Mouse (Mus musculus): Measurements from ENCODE around the gene Col23a1. TPM values are rescaled to one million over a fixed set of nuclear protein-coding genes. Genes with fewer than 3 reads are reported as not detected.

Gene Col23a1
- total and polyA plus RNA-seq, 2 experiments from 2014 or later, result 3.2 to 12.6 TPM

DNA sequence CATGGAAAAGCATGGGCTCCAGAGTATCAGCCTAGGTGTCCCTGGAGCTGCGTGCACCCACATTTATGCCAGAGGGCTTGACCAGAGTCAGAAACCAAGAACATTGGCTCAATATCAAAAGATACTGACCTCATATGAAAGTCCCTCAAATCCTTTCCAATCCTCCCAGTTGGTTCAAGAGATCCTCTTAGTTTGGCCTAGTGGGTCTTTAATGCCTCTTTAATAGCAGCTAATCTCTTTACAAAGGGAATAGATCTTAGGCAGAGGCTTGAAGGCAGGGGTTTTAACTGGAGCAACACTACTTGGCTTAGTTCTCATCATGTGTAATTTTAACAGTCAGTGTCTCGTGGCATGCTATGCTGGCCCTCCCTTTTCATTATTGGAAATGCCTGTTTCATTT, 184.0 kb downstream of the Col23a1 start:
- H3K27ac ChIP-seq (ENCODE audit: low read depth, low read length), result no peak overlapping the region
- H3K36me3 ChIP-seq (ENCODE audit: insufficient read depth), result no peaks in the 10 kb centered on the region; the same call in 1 of the 2 replicates
- WGBS, result 74% methylated on average over 2 of the region's 2 CpGs
- H3K9ac ChIP-seq, result no peak overlapping the region
- H3K4me2 ChIP-seq (ENCODE audit: low read depth), result no peak overlapping the region
- H3K27me3 ChIP-seq (ENCODE audit: insufficient read depth, low read length), result no peaks in the 10 kb centered on the region
- no peaks in the 10 kb centered on the region for H3K4me1 ChIP-seq (ENCODE audit: insufficient read depth)
- DNase-seq (no peak), ATAC-seq (no peak)
- no peak for TF ChIP-seq CTCF (IDR thresholded peaks at IDR 0.05; ENCODE audit: low read depth)
- no peaks in the 10 kb centered on the region for H3K9me3 ChIP-seq (ENCODE audit: low read length)
- no peak overlapping the region for H3K4me3 ChIP-seq (ENCODE audit: low read depth, low read length)

DNA sequence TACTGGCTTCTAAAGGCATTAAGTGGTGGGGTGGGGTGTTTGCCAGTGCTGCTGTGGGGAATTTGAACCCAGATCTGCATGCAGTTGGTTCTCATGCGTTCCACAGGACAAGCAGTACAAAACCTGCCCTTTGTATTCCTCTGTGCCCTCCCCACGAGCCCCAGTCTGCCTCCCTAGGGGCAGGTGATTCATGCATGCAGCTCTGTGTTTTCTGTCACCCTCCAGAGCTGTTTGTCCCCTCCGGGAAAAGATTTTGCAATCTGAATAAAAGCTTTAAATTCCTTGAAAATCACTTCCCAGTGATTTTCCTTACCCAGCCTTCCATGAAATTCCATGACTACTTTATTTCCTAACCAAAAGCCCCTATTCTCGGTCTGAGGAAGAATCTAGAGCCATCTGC, 186.8 kb downstream of the Col23a1 start:
- Histone ChIP-seq H3K27ac (ENCODE audit: low read depth, low read length) (no peak overlapping the region), H3K36me3 (ENCODE audit: insufficient read depth) (no peaks in the 10 kb centered on the region; the same call in 1 of the 2 replicates), H3K4me1 (ENCODE audit: insufficient read depth) (no peaks in the 10 kb centered on the region), H3K4me2 (ENCODE audit: low read depth) (no peak overlapping the region), H3K9ac (no peak overlapping the region), H3K4me3 (ENCODE audit: low read depth, low read length) (no peak overlapping the region), H3K27me3 (ENCODE audit: insufficient read depth, low read length) (no peaks in the 10 kb centered on the region), H3K9me3 (ENCODE audit: low read length) (no peaks in the 10 kb centered on the region)
- WGBS, result 51% methylated on average over 4 of the region's 4 CpGs
- no peak for TF ChIP-seq CTCF (IDR thresholded peaks at IDR 0.05; ENCODE audit: low read depth)
- DNase-seq (no peak), ATAC-seq (no peak)

DNA sequence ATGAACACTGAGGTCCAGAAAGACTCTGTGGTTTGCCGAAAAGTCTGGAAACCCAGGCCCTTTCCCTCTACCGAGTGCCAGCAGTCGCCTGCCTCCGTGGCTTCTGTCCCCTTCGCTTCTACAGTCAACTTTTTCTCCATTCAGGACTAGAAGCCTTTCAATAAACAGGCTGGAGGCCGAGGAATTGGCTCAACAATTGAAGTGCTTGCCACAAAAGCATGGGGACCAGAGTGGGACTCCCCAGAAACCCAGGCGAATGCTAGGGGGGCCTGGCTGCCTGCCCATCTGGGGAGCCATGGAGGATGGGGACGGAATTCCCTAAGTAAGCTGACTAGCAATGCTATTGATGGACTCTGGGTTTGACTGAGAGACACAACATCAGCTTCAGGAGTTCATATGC, 187.9 kb downstream of the Col23a1 start:
- no peak for DNase-seq
- H3K4me1 ChIP-seq (ENCODE audit: insufficient read depth), result no peaks in the 10 kb centered on the region
- no peaks in the 10 kb centered on the region for H3K9me3 ChIP-seq (ENCODE audit: low read length)
- no peak overlapping the region for H3K4me2 ChIP-seq (ENCODE audit: low read depth)
- ATAC-seq, result no peak
- no peak overlapping the region for H3K9ac ChIP-seq
- no peak overlapping the region for H3K27ac ChIP-seq (ENCODE audit: low read depth, low read length)
- no peak for TF ChIP-seq CTCF (IDR thresholded peaks at IDR 0.05; ENCODE audit: low read depth)
- no peaks in the 10 kb centered on the region for H3K27me3 ChIP-seq (ENCODE audit: insufficient read depth, low read length)
- WGBS, result 44% methylated on average over 8 of the region's 8 CpGs
- no peaks in the 10 kb centered on the region; the same call in 1 of the 2 replicates for H3K36me3 ChIP-seq (ENCODE audit: insufficient read depth)
- H3K4me3 ChIP-seq (ENCODE audit: low read depth, low read length), result no peak overlapping the region

DNA sequence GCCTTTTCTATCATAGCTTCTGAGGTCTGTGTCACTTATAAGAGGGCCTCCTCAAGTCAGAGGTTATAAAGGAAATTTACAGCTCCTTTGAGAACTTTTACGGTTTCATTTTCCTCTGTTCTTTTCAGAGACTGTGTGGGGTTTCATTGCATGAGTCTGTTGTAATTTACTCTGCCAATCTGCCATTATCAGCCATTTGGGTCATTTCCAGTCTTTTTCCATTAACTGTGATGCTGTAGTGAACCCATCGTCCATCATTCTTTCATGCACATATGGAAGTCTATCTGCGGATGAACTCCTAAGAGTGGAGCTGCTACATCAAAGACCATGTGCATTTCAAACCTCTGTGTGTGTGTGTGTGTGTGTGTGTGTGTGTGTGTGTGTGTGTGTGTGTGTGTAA, 192.5 kb downstream of the Col23a1 start:
- ATAC-seq (no peak), DNase-seq (no peak)
- 67% methylated on average over 3 of the region's 3 CpGs for WGBS
- H3K4me3 ChIP-seq (ENCODE audit: low read depth, low read length), result no peak overlapping the region
- no peak overlapping the region for H3K27ac ChIP-seq (ENCODE audit: low read depth, low read length)
- H3K9me3 ChIP-seq (ENCODE audit: low read length), result no peaks in the 10 kb centered on the region
- TF ChIP-seq CTCF (IDR thresholded peaks at IDR 0.05; ENCODE audit: low read depth), result no peak
- H3K36me3 ChIP-seq (ENCODE audit: insufficient read depth), result no peaks in the 10 kb centered on the region
- H3K4me2 ChIP-seq (ENCODE audit: low read depth), result no peak overlapping the region
- no peaks in the 10 kb centered on the region for H3K27me3 ChIP-seq (ENCODE audit: insufficient read depth, low read length)
- H3K4me1 ChIP-seq (ENCODE audit: insufficient read depth), result no peaks in the 10 kb centered on the region
- no peak overlapping the region for H3K9ac ChIP-seq

DNA sequence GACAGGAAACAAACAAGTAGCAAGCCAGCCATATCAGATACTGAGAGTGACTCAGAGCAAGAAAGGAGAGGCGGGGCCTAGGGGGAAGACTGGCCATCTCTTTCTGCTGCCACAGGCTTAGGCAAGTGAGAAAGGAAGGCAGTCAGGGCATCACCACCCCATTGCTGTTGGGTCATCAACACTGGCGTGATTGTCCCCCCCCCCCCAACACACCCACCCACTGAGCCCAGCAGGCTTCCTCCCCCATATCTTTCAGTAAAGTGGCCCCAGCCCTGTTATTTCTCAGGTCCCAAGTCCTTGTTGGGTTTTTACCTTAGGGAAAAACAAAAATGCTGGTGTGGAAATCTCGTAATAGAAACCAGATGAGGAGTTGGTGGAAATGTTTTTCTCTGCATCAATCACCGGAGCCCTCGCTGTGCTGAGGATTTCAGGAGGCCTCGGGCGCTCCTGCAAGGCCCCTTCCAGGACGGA, 195.4 kb downstream of the Col23a1 start:
- DNase-seq (no peak), ATAC-seq (no peak)
- Histone ChIP-seq H3K36me3 (ENCODE audit: insufficient read depth) (no peaks in the 10 kb centered on the region), H3K27ac (ENCODE audit: low read depth, low read length) (no peak overlapping the region), H3K4me3 (ENCODE audit: low read depth, low read length) (no peak overlapping the region), H3K4me2 (ENCODE audit: low read depth) (no peak overlapping the region), H3K27me3 (ENCODE audit: insufficient read depth, low read length) (no peaks in the 10 kb centered on the region), H3K4me1 (ENCODE audit: insufficient read depth) (no peaks in the 10 kb centered on the region), H3K9ac (no peak overlapping the region), H3K9me3 (ENCODE audit: low read length) (no peaks in the 10 kb centered on the region)
- WGBS, result 84% methylated on average over 8 of the region's 8 CpGs
- no peak for TF ChIP-seq CTCF (IDR thresholded peaks at IDR 0.05; ENCODE audit: low read depth)

DNA sequence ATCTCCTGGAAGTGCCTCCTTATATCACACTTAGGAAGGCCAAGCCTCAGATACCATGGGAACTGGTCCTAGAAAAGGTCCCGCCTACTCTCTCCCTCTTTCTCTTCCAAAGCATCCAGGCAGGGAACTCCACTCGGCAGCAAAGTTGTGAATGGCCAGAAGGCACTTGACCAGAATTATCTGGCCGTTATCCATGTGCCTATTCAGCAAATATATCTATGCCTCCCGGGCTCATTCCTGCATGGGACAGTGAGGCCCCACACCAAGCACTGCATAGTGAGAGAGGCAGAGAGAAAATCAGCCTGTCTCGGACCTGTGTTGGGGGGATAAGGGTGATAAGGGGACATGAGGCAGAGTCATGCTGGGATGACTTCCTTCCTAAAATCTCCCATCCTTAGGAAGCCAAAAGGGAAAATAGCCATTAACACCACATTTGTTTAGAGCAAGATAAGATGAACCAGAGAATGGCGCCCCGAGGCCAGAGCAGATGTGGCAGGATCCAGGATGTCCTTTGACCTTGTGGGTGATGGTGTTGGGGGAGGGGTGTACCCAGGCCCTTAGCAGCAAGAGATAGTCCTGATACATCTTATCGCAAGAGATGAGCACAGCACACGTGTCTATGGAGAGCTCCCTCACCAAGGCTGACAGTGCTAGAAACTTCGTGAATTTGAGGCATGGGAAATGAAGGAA, 196.2 kb downstream of the Col23a1 start:
- ATAC-seq (no peak), DNase-seq (no peak)
- WGBS, result 67% methylated on average over 10 of the region's 10 CpGs
- Histone ChIP-seq H3K9me3 (ENCODE audit: low read length) (no peaks in the 10 kb centered on the region), H3K9ac (no peak overlapping the region), H3K4me3 (ENCODE audit: low read depth, low read length) (no peak overlapping the region), H3K4me2 (ENCODE audit: low read depth) (no peak overlapping the region), H3K27ac (ENCODE audit: low read depth, low read length) (no peak overlapping the region), H3K27me3 (ENCODE audit: insufficient read depth, low read length) (no peaks in the 10 kb centered on the region), H3K4me1 (ENCODE audit: insufficient read depth) (no peaks in the 10 kb centered on the region), H3K36me3 (ENCODE audit: insufficient read depth) (no peaks in the 10 kb centered on the region)
- TF ChIP-seq CTCF (IDR thresholded peaks at IDR 0.05; ENCODE audit: low read depth), result no peak

DNA sequence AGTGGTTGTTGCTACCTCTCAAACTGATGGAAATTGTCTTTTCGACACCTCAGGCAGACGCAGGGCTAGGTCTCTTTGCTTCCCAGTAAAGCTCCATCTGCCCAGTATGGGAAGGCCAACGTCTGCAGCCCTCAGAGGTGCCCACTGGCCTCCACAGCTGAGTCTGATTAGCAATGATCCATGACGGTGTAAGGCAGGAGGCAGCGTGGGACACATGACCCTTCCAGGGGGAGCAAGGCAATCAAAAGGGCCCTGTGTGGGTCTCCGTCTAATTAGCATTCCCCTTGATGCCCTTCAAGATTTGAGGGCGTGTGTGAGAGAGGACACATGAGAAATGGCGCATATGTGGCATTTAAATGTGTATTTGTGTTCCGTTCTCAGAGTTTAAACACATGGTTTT, 199.1 kb downstream of the Col23a1 start:
- Histone ChIP-seq H3K4me3 (ENCODE audit: low read depth, low read length) (no peak overlapping the region), H3K27me3 (ENCODE audit: insufficient read depth, low read length) (no peaks in the 10 kb centered on the region), H3K9me3 (ENCODE audit: low read length) (no peaks in the 10 kb centered on the region), H3K9ac (no peak overlapping the region), H3K4me1 (ENCODE audit: insufficient read depth) (no peaks in the 10 kb centered on the region), H3K27ac (ENCODE audit: low read depth, low read length) (no peak overlapping the region), H3K36me3 (ENCODE audit: insufficient read depth) (no peaks in the 10 kb centered on the region), H3K4me2 (ENCODE audit: low read depth) (no peak overlapping the region)
- no peak for DNase-seq
- 56% methylated on average over 9 of the region's 9 CpGs for WGBS
- ATAC-seq, result no peak
- TF ChIP-seq CTCF (IDR thresholded peaks at IDR 0.05; ENCODE audit: low read depth), result no peak

All from forebrain, postnatal 0 days (tissue).